In the genomic region with DNA sequence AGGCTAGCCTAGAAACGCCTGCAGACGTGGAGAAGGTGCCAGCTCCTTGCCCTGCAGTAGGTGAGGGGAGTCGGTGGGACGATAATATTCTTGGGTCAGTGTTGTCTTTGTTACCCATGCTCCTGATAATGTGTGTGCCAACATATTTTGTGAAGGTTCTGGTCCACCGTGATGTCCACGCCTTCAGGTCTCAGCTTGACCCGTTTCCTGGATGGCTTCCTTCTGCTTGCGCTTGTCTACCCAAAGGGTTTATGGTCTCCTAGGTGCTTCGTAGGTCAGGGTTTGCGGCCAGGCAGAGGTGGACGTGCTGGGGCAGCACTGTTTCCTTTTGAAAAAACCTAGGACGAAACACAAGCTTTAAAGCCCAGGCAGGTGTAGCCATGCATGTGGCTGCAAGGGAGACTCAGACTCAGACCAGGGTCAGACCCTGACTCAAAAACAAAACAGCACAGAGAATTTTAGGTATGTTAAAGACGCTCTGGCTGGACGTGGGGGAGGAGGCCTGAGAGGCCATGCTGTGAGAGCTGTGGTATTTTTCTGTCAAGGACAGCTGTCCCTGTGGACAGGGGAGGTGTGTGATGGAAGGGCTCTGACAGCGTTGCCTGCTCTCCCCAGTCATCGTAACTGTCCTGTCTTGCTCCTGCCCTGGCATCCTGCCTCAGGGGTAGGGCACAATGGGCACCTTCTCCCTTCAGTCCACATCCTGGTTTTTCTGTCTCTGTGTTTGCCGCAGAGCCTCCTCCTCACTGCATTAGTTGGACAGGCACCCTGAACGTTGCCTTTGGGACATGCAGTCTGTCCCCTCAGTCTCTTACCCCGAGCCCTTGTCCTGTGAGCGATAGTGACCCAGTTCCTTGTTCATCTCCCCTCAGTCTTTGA, we compare ENCODE assay signal across 8 mouse cellular contexts. TPM values are rescaled to one million over a fixed set of nuclear protein-coding genes. Genes with fewer than 3 reads are reported as not detected.
A peak's percentile ranks its signal among the peaks of the same experiment; 100 is the strongest.
DNase-seq lines count a peak whose midpoint lies in the region; ATAC-seq and TF ChIP-seq lines count a peak whose summit lies in the region.

No protein-coding gene starts in this region.

- no peak for TF ChIP-seq POLR2A in kidney, adult 2 months (IDR thresholded peaks at IDR 0.05; ENCODE audit: low read depth, low read length)

- no peaks in the 10 kb centered on the region for H3K9me3 ChIP-seq in forebrain, postnatal 0 days (ENCODE audit: low read length)
- no peaks in the 10 kb centered on the region for H3K9me3 ChIP-seq in midbrain, embryonic 12.5 days

- H3K4me3 ChIP-seq in kidney, adult 2 months (ENCODE audit: insufficient read depth, low read depth, low read length), result no peak overlapping the region
- H3K4me3 ChIP-seq in forebrain, postnatal 0 days (ENCODE audit: low read depth, low read length), result no peak overlapping the region
- H3K4me3 ChIP-seq in midbrain, embryonic 12.5 days, result no peak overlapping the region

- DNase-seq in kidney, adult 2 months, result no peak
- DNase-seq in kidney, adult 18-20 months, result no peak
- DNase-seq in cerebellum, adult 18-20 months, result peak; percentile 51 to 73
- no peak for DNase-seq in forebrain, postnatal 0 days
- DNase-seq in frontal cortex, postnatal 14 days (ENCODE audit: low spot score in 2 of 2), result no peak
- no peak for DNase-seq in spleen, adult 18-20 months
- no peak for DNase-seq in natural killer cell, adult 2 months (ENCODE audit: low spot score in 2 of 2)

- no peak for TF ChIP-seq CTCF in kidney, adult 2 months (conservative IDR thresholded peaks at IDR 0.05; ENCODE audit: insufficient read depth, insufficient read length, low read depth, low read length)
- TF ChIP-seq CTCF in forebrain, postnatal 0 days (IDR thresholded peaks at IDR 0.05; ENCODE audit: low read depth), result no peak

- H3K27me3 ChIP-seq in kidney, adult 2 months (replicated peaks; ENCODE audit: control insufficient read depth, insufficient read depth, low read length), result no peaks in the 10 kb centered on the region
- no peaks in the 10 kb centered on the region for H3K27me3 ChIP-seq in forebrain, postnatal 0 days (ENCODE audit: insufficient read depth, low read length)
- H3K27me3 ChIP-seq in midbrain, embryonic 12.5 days, result no peaks in the 10 kb centered on the region

- 36% methylated on average over 20 of the region's 20 CpGs for WGBS in kidney, adult 2 months
- WGBS in forebrain, postnatal 0 days, result 61% methylated on average over 20 of the region's 20 CpGs
- WGBS in midbrain, embryonic 12.5 days, result 62% methylated on average over 20 of the region's 20 CpGs

- H3K4me1 ChIP-seq in kidney, adult 2 months (ENCODE audit: control insufficient read depth, insufficient read depth, low read length), result peaks cover 38% of the 10 kb centered on the region
- peaks cover 57% of the 10 kb centered on the region for H3K4me1 ChIP-seq in forebrain, postnatal 0 days (ENCODE audit: insufficient read depth)
- peaks cover 74% of the 10 kb centered on the region for H3K4me1 ChIP-seq in midbrain, embryonic 12.5 days

- no peaks in the 10 kb centered on the region for H3K36me3 ChIP-seq in kidney, adult 2 months (ENCODE audit: control insufficient read depth, insufficient read depth, low read length)
- H3K36me3 ChIP-seq in forebrain, postnatal 0 days (ENCODE audit: insufficient read depth), result peaks cover 10% of the 10 kb centered on the region
- H3K36me3 ChIP-seq in midbrain, embryonic 12.5 days, result peaks cover 6% of the 10 kb centered on the region; the same call in 1 of the 2 replicates

- H3K27ac ChIP-seq in kidney, adult 2 months (ENCODE audit: insufficient read depth, low read depth, low read length), result peak overlapping the region; percentile 14
- 0 out of 2 replicates have a peak overlapping the region, but pooled peaks have one; percentile 9 for H3K27ac ChIP-seq in forebrain, postnatal 0 days (ENCODE audit: low read depth, low read length)
- peak overlapping the region; percentile 61 for H3K27ac ChIP-seq in midbrain, embryonic 12.5 days (replicated peaks)

- ATAC-seq in forebrain, postnatal 0 days, result no peak
- no peak for ATAC-seq in midbrain, embryonic 12.5 days (ENCODE audit: low FRiP score, low read depth)

- H3K9ac ChIP-seq in forebrain, postnatal 0 days, result no peak overlapping the region; the same call in 1 of the 2 replicates
- H3K9ac ChIP-seq in midbrain, embryonic 12.5 days (replicated peaks), result peak overlapping the region; percentile 43; the same call in 1 of the 2 replicates

- H3K4me2 ChIP-seq in forebrain, postnatal 0 days (ENCODE audit: low read depth), result 0 out of 2 replicates have a peak overlapping the region, but pooled peaks have one; percentile 2
- 0 out of 2 replicates have a peak overlapping the region, but pooled peaks have one; percentile 9 for H3K4me2 ChIP-seq in midbrain, embryonic 12.5 days (replicated peaks)

RNA-seq across cellular contexts. Expression of a gene that starts 5.6 kb away (rescaled TPM):
- 49.1 and 52.2 TPM in 2 replicates for polyA plus RNA-seq in kidney, adult 2 months (2012; rRNA removed)
- total RNA-seq in forebrain, postnatal 0 days (2014; rRNA removed), result 81.3 and 82.9 TPM in 2 replicates
- 62.1 and 65.1 TPM in 2 replicates for polyA plus RNA-seq in forebrain, postnatal 0 days (2015; fragmentation: Nextera tagmentation; extraction: Ambion mirVana)
- 63.7 and 68.9 TPM in 2 replicates for polyA plus RNA-seq in midbrain, embryonic 12.5 days (2016; fragmentation: Nextera tagmentation; extraction: Ambion mirVana)

Comparison
In these comparisons a context has a peak if more than half of its experiments do, and no peak if none do; other contexts are left out.
1. DNase-seq: peak in cerebellum, adult 18-20 months (2 of 2); none in kidney, adult 2 months (single experiment), kidney, adult 18-20 months (single experiment), forebrain, postnatal 0 days (single experiment), frontal cortex, postnatal 14 days (0 of 2), spleen, adult 18-20 months (0 of 2) and natural killer cell, adult 2 months (0 of 2).
2. H3K27ac ChIP-seq: peak in every context shown above with its lines; median percentile 61 in midbrain, embryonic 12.5 days; 14 in kidney, adult 2 months; 9 in forebrain, postnatal 0 days.